Mouse (Mus musculus) heart, embryonic 14.5 days (tissue): Measurements from ENCODE around the gene Podnl1. TPM values are rescaled to one million over a fixed set of nuclear protein-coding genes. Genes with fewer than 3 reads are reported as not detected.

ENCODE experiments used
- ATAC-seq: fragments of 200-750 bp; cut with Nextera tagmentation; 2 replicates; pipeline ENCODE4 v1.8.0; 2017; ENCODE audit warnings: low read depth, moderate TSS enrichment; ENCODE audit not compliant: insufficient number of reproducible peaks, insufficient read depth, low FRiP score
- H3K27ac ChIP-seq, 2 experiments: fragments of 200-500 bp in 1 of 2; fragments of 300-500 bp in 1 of 2; sonication (generic) in 1 of 2; replicated peaks in 1 of 2; 2 replicates each; pipeline ENCODE4 v1.5.1; 2012 to 2014; ENCODE audit warnings: low read depth in 2 of 2, low read length in 2 of 2, control low read depth in 1 of 2, mild to moderate bottlenecking in 1 of 2, mixed read lengths in 1 of 2; ENCODE audit not compliant: control insufficient read depth in 1 of 2, insufficient read depth in 1 of 2
- H3K27me3 ChIP-seq: fragments of 300-500 bp; sonication (generic); 2 replicates; pipeline ENCODE4 v1.6.1; 2014; ENCODE audit warnings: mild to moderate bottlenecking, low read length, control low read depth; ENCODE audit not compliant: control insufficient read depth, insufficient read depth
- H3K36me3 ChIP-seq: fragments of 300-500 bp; sonication (generic); 2 replicates; pipeline ENCODE4 v1.6.1; 2014; ENCODE audit warnings: mild to moderate bottlenecking, control low read depth, low read length, mixed read lengths; ENCODE audit not compliant: control insufficient read depth, insufficient read depth
- H3K4me1 ChIP-seq, 2 experiments: fragments of 200-500 bp in 1 of 2; fragments of 300-500 bp in 1 of 2; sonication (generic) in 1 of 2; 2 replicates each; pipeline ENCODE4 v1.6.1; 2012 to 2014; ENCODE audit warnings: low read length in 2 of 2, control low read depth in 1 of 2, mixed read lengths in 1 of 2; ENCODE audit not compliant: control insufficient read depth in 2 of 2, insufficient read depth in 2 of 2
- H3K4me2 ChIP-seq: fragments of 300-500 bp; sonication (generic); 2 replicates; pipeline ENCODE4 v1.6.1; 2014; ENCODE audit warnings: mild to moderate bottlenecking, low read length
- H3K4me3 ChIP-seq, 2 experiments: fragments of 200-500 bp in 1 of 2; fragments of 300-500 bp in 1 of 2; sonication (generic) in 1 of 2; 2 replicates each; pipeline ENCODE4 v1.5.1; 2012 to 2014; ENCODE audit warnings: low read length in 2 of 2, mild to moderate bottlenecking in 2 of 2, control low read depth in 1 of 2, low read depth in 1 of 2, moderate library complexity in 1 of 2; ENCODE audit not compliant: control insufficient read depth in 1 of 2, insufficient read depth in 1 of 2
- H3K9ac ChIP-seq: fragments of 300-500 bp; sonication (generic); 2 replicates; pipeline ENCODE4 v1.6.1; 2014; ENCODE audit warnings: mild to moderate bottlenecking, low read length
- H3K9me3 ChIP-seq: fragments of 300-500 bp; sonication (generic); 2 replicates; pipeline ENCODE4 v1.6.1; 2016; ENCODE audit warnings: low read length, control low read depth; ENCODE audit not compliant: control insufficient read depth
- WGBS: fragments of 180-500 bp; shearing (Covaris S2); extraction: QIAGEN DNeasy Blood & Tissue Kit; methylation state at CpG from one replicate; pipeline ENCODE4 v1.1.7; 2014; 5-methylcytosine and 5-hydroxymethylcytosine counted together
- polyA plus RNA-seq: library from polyadenylated mRNA; unstranded; fragments of >200 nt; fragmentation: Nextera tagmentation; extraction: Ambion mirVana; gene quantifications from 2 replicates; pipeline ENCODE4 v1.2.1, GENCODE M21; 2014

Podnl1 gene
- polyA plus RNA-seq, 1 experiment from 2014 or later = 0.16 TPM

- Histone ChIP-seq H3K27ac (no peak overlapping the region), H3K9me3 (no peaks in the 10 kb centered on the region), H3K27me3 (no peaks in the 10 kb centered on the region), H3K9ac (no peak overlapping the region), H3K36me3 (peaks cover 79% of the 10 kb centered on the region), H3K4me2 (no peak overlapping the region), H3K4me3 (no peak overlapping the region), H3K4me1 (no peaks in the 10 kb centered on the region)
- 85% methylated on average over 9 of the region's 9 CpGs for WGBS
- no peak for ATAC-seq
Observed at GRCm38 (mm10) chr8:84089277-84089676, 36.5 kb upstream of the Podnl1 start.

GRCm38 (mm10) chr8:84090585-84090984, 35.2 kb upstream of the Podnl1 start:
- Histone ChIP-seq H3K27me3 (no peaks in the 10 kb centered on the region), H3K27ac (no peak overlapping the region), H3K4me3 (no peak overlapping the region), H3K9me3 (no peaks in the 10 kb centered on the region), H3K36me3 (peaks cover 86% of the 10 kb centered on the region), H3K4me2 (no peak overlapping the region), H3K4me1 (no peaks in the 10 kb centered on the region), H3K9ac (no peak overlapping the region)
- no peak for ATAC-seq
- 90% methylated on average over 8 of the region's 8 CpGs for WGBS

- Histone ChIP-seq H3K4me3 (no peak overlapping the region), H3K36me3 (peaks cover 92% of the 10 kb centered on the region)
Observed at GRCm38 (mm10) chr8:84096061-84096460, 29.7 kb upstream of the Podnl1 start.

GRCm38 (mm10) chr8:84098376-84098775, 27.4 kb upstream of the Podnl1 start:
- no peak for ATAC-seq
- Histone ChIP-seq H3K27ac (no peak overlapping the region), H3K4me3 (no peak overlapping the region), H3K4me1 (peaks cover 0 to 8% of the 10 kb centered on the region in 2 experiments; a peak in 2 of 4 replicates), H3K36me3 (peaks cover 83% of the 10 kb centered on the region), H3K27me3 (no peaks in the 10 kb centered on the region), H3K9ac (no peak overlapping the region), H3K9me3 (no peaks in the 10 kb centered on the region), H3K4me2 (no peak overlapping the region)
- WGBS = 96% methylated on average over 7 of the region's 7 CpGs

More at GRCm38 (mm10) chr8:84096061-84096460, 29.7 kb upstream of the Podnl1 start:
- WGBS = 77% methylated on average over 8 of the region's 8 CpGs
- Histone ChIP-seq H3K9ac (no peak overlapping the region), H3K4me1 (no peaks in the 10 kb centered on the region), H3K9me3 (no peaks in the 10 kb centered on the region), H3K27me3 (no peaks in the 10 kb centered on the region), H3K27ac (no peak overlapping the region), H3K4me2 (no peak overlapping the region)
- no peak for ATAC-seq

- H3K27me3 ChIP-seq = no peaks in the 10 kb centered on the region
- H3K27ac ChIP-seq = no peak overlapping the region
- no peak for ATAC-seq
- peaks cover 8 to 18% of the 10 kb centered on the region in 2 experiments for H3K4me1 ChIP-seq
- WGBS = 90% methylated on average over 25 of the region's 25 CpGs
- no peak overlapping the region for H3K4me3 ChIP-seq
- peaks cover 52% of the 10 kb centered on the region for H3K36me3 ChIP-seq
- H3K9me3 ChIP-seq = no peaks in the 10 kb centered on the region
- no peak overlapping the region for H3K4me2 ChIP-seq
- no peak overlapping the region for H3K9ac ChIP-seq
Observed at GRCm38 (mm10) chr8:84101476-84102270, 24.1 kb upstream of the Podnl1 start.

GRCm38 (mm10) chr8:84103601-84104000, 22.2 kb upstream of the Podnl1 start:
- Histone ChIP-seq H3K9ac (peak overlapping the region; percentile 83), H3K27me3 (no peaks in the 10 kb centered on the region), H3K4me2 (peak overlapping the region; percentile 81), H3K27ac (peak overlapping the region in 1 of 2 experiments; percentile 83; a peak in 1 of 4 replicates), H3K36me3 (peaks cover 33% of the 10 kb centered on the region), H3K4me1 (peaks cover 8 to 18% of the 10 kb centered on the region in 2 experiments), H3K4me3 (peak overlapping the region; percentile 52 to 73), H3K9me3 (no peaks in the 10 kb centered on the region)
- 47% methylated on average over 3 of the region's 3 CpGs for WGBS
- ATAC-seq = no peak

- Histone ChIP-seq H3K4me2 (peak overlapping the region; percentile 81), H3K27me3 (no peaks in the 10 kb centered on the region), H3K27ac (peak overlapping the region in 1 of 2 experiments; percentile 83; a peak in 2 of 4 replicates), H3K4me1 (peaks cover 8 to 18% of the 10 kb centered on the region in 2 experiments), H3K9ac (peak overlapping the region; percentile 83), H3K36me3 (peaks cover 27% of the 10 kb centered on the region), H3K4me3 (peak overlapping the region; percentile 52 to 73), H3K9me3 (no peaks in the 10 kb centered on the region)
- WGBS = under 1% methylated on average over 26 of the region's 29 CpGs
- ATAC-seq = peak; percentile 70
Observed at GRCm38 (mm10) chr8:84104221-84104620, 21.6 kb upstream of the Podnl1 start.
